Mouse (Mus musculus): ENCODE measurements around the gene Atp11a. TPM values are rescaled to one million over a fixed set of nuclear protein-coding genes. Genes with fewer than 3 reads are reported as not detected.
A peak's percentile ranks its signal among the peaks of the same experiment; 100 is the strongest.

The Atp11a gene
- polyA plus RNA-seq, 1 experiment from 2014 or later: 45.4 TPM

GRCm38 (mm10) chr8:12916156-12916900, 159.5 kb downstream of the Atp11a start:
- no peak for ATAC-seq
- DNase-seq (ENCODE audit: low spot score): no peak
- Histone ChIP-seq H3K4me3 (ENCODE audit: low read depth, low read length) (no peak overlapping the region), H3K27me3 (replicated peaks; ENCODE audit: insufficient read depth, low read length) (no peaks in the 10 kb centered on the region), H3K36me3 (ENCODE audit: insufficient read depth, low read length) (no peaks in the 10 kb centered on the region), H3K9ac (replicated peaks; ENCODE audit: low read depth) (no peak overlapping the region), H3K27ac (ENCODE audit: low read length) (no peak overlapping the region), H3K4me1 (ENCODE audit: insufficient read depth, low read depth, low read length) (no peaks in the 10 kb centered on the region), H3K4me2 (replicated peaks; ENCODE audit: low read depth, low read length) (peak overlapping the region; percentile 65; the same call in 1 of the 2 replicates), H3K9me3 (ENCODE audit: low read length) (no peaks in the 10 kb centered on the region)
- WGBS: 62% methylated on average over 16 of the region's 16 CpGs
- TF ChIP-seq EP300 (IDR thresholded peaks at IDR 0.05): no peak
- TF ChIP-seq CTCF (IDR thresholded peaks at IDR 0.05): no peak

- H3K36me3 ChIP-seq (ENCODE audit: insufficient read depth, low read length): no peaks in the 10 kb centered on the region
- no peak overlapping the region for H3K4me3 ChIP-seq (ENCODE audit: low read depth, low read length)
- H3K4me2 ChIP-seq (replicated peaks; ENCODE audit: low read depth, low read length): no peak overlapping the region
- no peaks in the 10 kb centered on the region for H3K9me3 ChIP-seq (ENCODE audit: low read length)
- no peaks in the 10 kb centered on the region for H3K27me3 ChIP-seq (replicated peaks; ENCODE audit: insufficient read depth, low read length)
- TF ChIP-seq CTCF (IDR thresholded peaks at IDR 0.05) (no peak), EP300 (IDR thresholded peaks at IDR 0.05) (no peak)
- no peak overlapping the region for H3K27ac ChIP-seq (ENCODE audit: low read length)
- 74% methylated on average over 3 of the region's 3 CpGs for WGBS
- ATAC-seq: no peak
- H3K9ac ChIP-seq (replicated peaks; ENCODE audit: low read depth): no peak overlapping the region
- no peak for DNase-seq (ENCODE audit: low spot score)
- no peaks in the 10 kb centered on the region for H3K4me1 ChIP-seq (ENCODE audit: insufficient read depth, low read depth, low read length)
Measured at GRCm38 (mm10) chr8:12917029-12917428, 160.2 kb downstream of the Atp11a start.

GRCm38 (mm10) chr8:12917831-12918230, 161.0 kb downstream of the Atp11a start:
- Histone ChIP-seq H3K4me2 (replicated peaks; ENCODE audit: low read depth, low read length) (no peak overlapping the region), H3K4me1 (ENCODE audit: insufficient read depth, low read depth, low read length) (no peaks in the 10 kb centered on the region), H3K9me3 (ENCODE audit: low read length) (no peaks in the 10 kb centered on the region), H3K9ac (replicated peaks; ENCODE audit: low read depth) (no peak overlapping the region), H3K36me3 (ENCODE audit: insufficient read depth, low read length) (no peaks in the 10 kb centered on the region), H3K27me3 (replicated peaks; ENCODE audit: insufficient read depth, low read length) (no peaks in the 10 kb centered on the region), H3K27ac (ENCODE audit: low read length) (no peak overlapping the region), H3K4me3 (ENCODE audit: low read depth, low read length) (no peak overlapping the region)
- WGBS: 68% methylated on average over 4 of the region's 4 CpGs
- DNase-seq (ENCODE audit: low spot score) (no peak), ATAC-seq (no peak)
- no peak for TF ChIP-seq CTCF (IDR thresholded peaks at IDR 0.05)
- no peak for TF ChIP-seq EP300 (IDR thresholded peaks at IDR 0.05)

Other genes with a start within 250 kb of the Atp11a start
- gene Spaca7, start 184.0 kb upstream of the Atp11a start, polyA plus RNA-seq (2015; fragmentation: Nextera tagmentation; extraction: Ambion mirVana): not detected in 2 replicates
- gene Tubgcp3, start 84.8 kb upstream of the Atp11a start, polyA plus RNA-seq (2015; fragmentation: Nextera tagmentation; extraction: Ambion mirVana): 20.9 and 21.7 TPM in 2 replicates
- gene Mcf2l, start 116.8 kb downstream of the Atp11a start, polyA plus RNA-seq (2015; fragmentation: Nextera tagmentation; extraction: Ambion mirVana): 12.9 and 16.8 TPM in 2 replicates

Data from lung, postnatal 0 days (tissue).